Mouse (Mus musculus): ENCODE measurements at regions not wholly inside any gene's neighbourhood (a gene's known extent, or its start where the extent isn't known, plus 50 kb on each side); places are given as distances from the start of the nearest gene placed in this dataset.

DNA sequence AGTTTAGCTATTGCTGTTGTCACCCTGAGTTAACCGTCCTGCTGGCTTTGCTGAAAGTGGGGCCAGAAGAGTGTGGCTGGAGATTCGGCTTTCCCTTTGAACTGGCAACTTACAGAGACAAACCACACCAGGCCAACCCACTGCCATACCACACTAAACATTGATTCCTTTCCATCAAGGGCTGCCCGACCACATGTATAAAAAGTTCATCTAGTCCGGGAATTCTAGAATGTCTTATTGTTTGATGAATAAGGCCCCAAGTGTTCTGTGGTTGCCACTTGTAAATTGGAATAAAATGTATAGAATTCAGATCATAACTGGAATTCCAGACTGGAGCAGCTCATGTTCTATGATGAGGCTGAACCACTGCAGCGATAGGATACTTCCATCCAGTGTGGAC is 381.0 kb upstream of the Ubash3b start:
- Histone ChIP-seq H3K4me3 (ENCODE audit: low read depth, low read length) (no peak overlapping the region), H3K4me2 (ENCODE audit: low read depth, low read length) (no peak overlapping the region), H3K4me1 (ENCODE audit: insufficient read depth) (no peaks in the 10 kb centered on the region), H3K9me3 (ENCODE audit: low read length) (no peaks in the 10 kb centered on the region), H3K36me3 (replicated peaks; ENCODE audit: insufficient read depth, low read length) (no peaks in the 10 kb centered on the region), H3K9ac (replicated peaks) (no peak overlapping the region), H3K27me3 (ENCODE audit: insufficient read depth, low read length) (no peaks in the 10 kb centered on the region), H3K27ac (ENCODE audit: low read depth) (no peak overlapping the region)
- no peak for DNase-seq
- ATAC-seq, result no peak
- WGBS (ENCODE audit: insufficient replicate concordance), result 74% methylated on average over 5 of the region's 5 CpGs
- no peak for TF ChIP-seq EP300 (IDR thresholded peaks at IDR 0.05; ENCODE audit: low read depth)
- TF ChIP-seq CTCF (IDR thresholded peaks at IDR 0.05; ENCODE audit: low read depth), result no peak

DNA sequence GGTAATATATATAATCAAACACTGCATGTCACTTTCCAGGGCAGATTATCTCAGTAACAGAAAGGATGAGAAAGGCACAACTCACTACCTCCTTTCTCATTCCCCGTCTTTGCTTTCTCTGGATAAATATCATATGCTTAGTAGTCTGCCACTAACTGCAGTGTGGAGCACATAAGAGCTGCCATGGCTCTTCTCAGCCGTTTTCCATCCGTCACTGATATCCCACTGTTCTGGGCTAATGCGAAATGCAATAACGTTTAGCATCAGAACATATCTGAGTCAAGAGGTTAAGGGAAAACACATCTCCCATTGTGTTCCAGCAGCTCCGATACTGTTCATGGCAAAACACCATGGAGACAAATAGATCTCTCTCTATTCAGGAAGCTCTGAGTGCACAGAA is 379.8 kb upstream of the Ubash3b start:
- H3K9me3 ChIP-seq (ENCODE audit: low read length), result no peaks in the 10 kb centered on the region
- DNase-seq (no peak), ATAC-seq (no peak)
- no peak overlapping the region for H3K27ac ChIP-seq (ENCODE audit: low read depth)
- H3K36me3 ChIP-seq (replicated peaks; ENCODE audit: insufficient read depth, low read length), result no peaks in the 10 kb centered on the region
- no peaks in the 10 kb centered on the region for H3K27me3 ChIP-seq (ENCODE audit: insufficient read depth, low read length)
- no peak overlapping the region for H3K9ac ChIP-seq (replicated peaks)
- H3K4me3 ChIP-seq (ENCODE audit: low read depth, low read length), result no peak overlapping the region
- 75% methylated on average over 6 of the region's 6 CpGs for WGBS (ENCODE audit: insufficient replicate concordance)
- TF ChIP-seq CTCF (IDR thresholded peaks at IDR 0.05; ENCODE audit: low read depth) (no peak), EP300 (IDR thresholded peaks at IDR 0.05; ENCODE audit: low read depth) (no peak)
- H3K4me2 ChIP-seq (ENCODE audit: low read depth, low read length), result no peak overlapping the region
- H3K4me1 ChIP-seq (ENCODE audit: insufficient read depth), result no peaks in the 10 kb centered on the region

DNA sequence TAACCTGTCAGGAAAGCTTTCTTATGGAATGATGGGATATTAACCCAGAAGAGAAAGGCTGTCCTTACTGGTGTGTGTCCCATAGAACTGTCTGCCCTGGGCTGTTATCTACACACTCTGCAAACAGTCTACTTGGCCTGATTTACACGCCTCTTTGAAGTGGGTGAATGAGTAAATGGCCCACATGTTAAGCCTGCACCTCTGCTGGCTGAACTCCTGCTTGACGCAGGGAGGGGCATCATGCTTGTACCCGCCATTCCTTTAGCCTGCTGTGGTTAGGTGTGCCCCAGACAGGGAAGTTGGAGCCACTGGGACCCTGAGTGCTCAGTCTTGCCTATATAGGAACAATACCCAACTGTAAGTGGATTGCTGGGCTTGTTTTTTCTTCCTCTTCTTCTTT is 371.3 kb upstream of the Ubash3b start:
- peak overlapping the region; percentile 22; the same call in 1 of the 2 replicates for H3K4me2 ChIP-seq (ENCODE audit: low read depth, low read length)
- H3K36me3 ChIP-seq (replicated peaks; ENCODE audit: insufficient read depth, low read length), result no peaks in the 10 kb centered on the region
- H3K4me1 ChIP-seq (ENCODE audit: insufficient read depth), result no peaks in the 10 kb centered on the region
- TF ChIP-seq EP300 (IDR thresholded peaks at IDR 0.05; ENCODE audit: low read depth) (no peak), CTCF (IDR thresholded peaks at IDR 0.05; ENCODE audit: low read depth) (no peak)
- DNase-seq, result no peak
- no peak overlapping the region for H3K4me3 ChIP-seq (ENCODE audit: low read depth, low read length)
- H3K27ac ChIP-seq (ENCODE audit: low read depth), result no peak overlapping the region
- 22% methylated on average over 3 of the region's 3 CpGs for whole genome bisulfite sequencing (ENCODE audit: insufficient replicate concordance)
- no peak for ATAC-seq
- H3K9me3 ChIP-seq (ENCODE audit: low read length), result no peaks in the 10 kb centered on the region
- no peaks in the 10 kb centered on the region for H3K27me3 ChIP-seq (ENCODE audit: insufficient read depth, low read length)
- H3K9ac ChIP-seq (replicated peaks), result no peak overlapping the region

GRCm38 (mm10) chr9:41532290-41532689 is 370.8 kb upstream of the Ubash3b start:
- Histone ChIP-seq H3K9me3 (ENCODE audit: low read length) (no peaks in the 10 kb centered on the region), H3K4me3 (ENCODE audit: low read depth, low read length) (no peak overlapping the region), H3K36me3 (replicated peaks; ENCODE audit: insufficient read depth, low read length) (no peaks in the 10 kb centered on the region), H3K9ac (replicated peaks) (no peak overlapping the region), H3K27me3 (ENCODE audit: insufficient read depth, low read length) (no peaks in the 10 kb centered on the region), H3K4me1 (ENCODE audit: insufficient read depth) (no peaks in the 10 kb centered on the region), H3K4me2 (ENCODE audit: low read depth, low read length) (peak overlapping the region; percentile 22; the same call in 1 of the 2 replicates), H3K27ac (ENCODE audit: low read depth) (no peak overlapping the region)
- ATAC-seq (no peak), DNase-seq (no peak)
- 56% methylated on average over 7 of the region's 7 CpGs for WGBS (ENCODE audit: insufficient replicate concordance)
- no peak for TF ChIP-seq CTCF (IDR thresholded peaks at IDR 0.05; ENCODE audit: low read depth)
- no peak for TF ChIP-seq EP300 (IDR thresholded peaks at IDR 0.05; ENCODE audit: low read depth)

- TF ChIP-seq CTCF (IDR thresholded peaks at IDR 0.05; ENCODE audit: low read depth) (no peak), EP300 (IDR thresholded peaks at IDR 0.05; ENCODE audit: low read depth) (no peak)
- Histone ChIP-seq H3K4me3 (ENCODE audit: low read depth, low read length) (no peak overlapping the region), H3K4me2 (ENCODE audit: low read depth, low read length) (no peak overlapping the region), H3K9me3 (ENCODE audit: low read length) (no peaks in the 10 kb centered on the region), H3K9ac (replicated peaks) (no peak overlapping the region), H3K36me3 (replicated peaks; ENCODE audit: insufficient read depth, low read length) (no peaks in the 10 kb centered on the region), H3K27me3 (ENCODE audit: insufficient read depth, low read length) (no peaks in the 10 kb centered on the region), H3K27ac (ENCODE audit: low read depth) (no peak overlapping the region), H3K4me1 (ENCODE audit: insufficient read depth) (no peaks in the 10 kb centered on the region; the same call in 1 of the 2 replicates)
- DNase-seq, result no peak
- no peak for ATAC-seq
- WGBS (ENCODE audit: insufficient replicate concordance), result 59% methylated on average over 6 of the region's 6 CpGs
Observed at GRCm38 (mm10) chr9:41531596-41531995, 370.1 kb upstream of the Ubash3b start.

DNA sequence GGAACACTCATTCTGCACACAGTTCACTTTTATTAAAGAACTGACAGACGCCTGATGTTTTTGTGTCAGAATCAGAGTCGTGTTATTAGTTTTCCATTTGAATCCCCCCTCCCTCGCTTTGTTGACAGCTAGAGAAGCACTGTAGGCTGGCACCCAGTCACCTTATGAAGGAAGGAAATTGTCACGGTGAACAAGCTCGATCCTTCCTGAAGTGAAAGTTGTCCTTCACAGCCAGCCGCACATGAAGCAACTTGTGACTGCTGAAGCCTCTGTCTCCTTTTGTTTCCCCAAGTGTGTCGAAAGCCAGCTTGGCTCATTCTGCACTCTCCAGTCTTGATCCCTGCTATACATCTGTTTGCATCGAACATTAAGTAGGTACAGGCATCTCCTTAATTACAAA is 364.6 kb upstream of the Ubash3b start:
- H3K27me3 ChIP-seq (ENCODE audit: insufficient read depth, low read length), result no peaks in the 10 kb centered on the region
- 0 out of 2 replicates have a peak overlapping the region, but pooled peaks have one; percentile 18 for H3K4me2 ChIP-seq (ENCODE audit: low read depth, low read length)
- ATAC-seq, result no peak
- 37% methylated on average over 8 of the region's 8 CpGs for WGBS (ENCODE audit: insufficient replicate concordance)
- TF ChIP-seq CTCF (IDR thresholded peaks at IDR 0.05; ENCODE audit: low read depth) (no peak), EP300 (IDR thresholded peaks at IDR 0.05; ENCODE audit: low read depth) (no peak)
- no peaks in the 10 kb centered on the region; the same call in 1 of the 2 replicates for H3K4me1 ChIP-seq (ENCODE audit: insufficient read depth)
- no peak overlapping the region for H3K9ac ChIP-seq (replicated peaks)
- no peak for DNase-seq
- H3K9me3 ChIP-seq (ENCODE audit: low read length), result no peaks in the 10 kb centered on the region
- no peak overlapping the region for H3K4me3 ChIP-seq (ENCODE audit: low read depth, low read length)
- H3K27ac ChIP-seq (ENCODE audit: low read depth), result no peak overlapping the region
- no peaks in the 10 kb centered on the region for H3K36me3 ChIP-seq (replicated peaks; ENCODE audit: insufficient read depth, low read length)

GRCm38 (mm10) chr9:41525534-41525933 is 364.0 kb upstream of the Ubash3b start:
- Histone ChIP-seq H3K4me1 (ENCODE audit: insufficient read depth) (no peaks in the 10 kb centered on the region; the same call in 1 of the 2 replicates), H3K4me3 (ENCODE audit: low read depth, low read length) (no peak overlapping the region), H3K9ac (replicated peaks) (no peak overlapping the region), H3K4me2 (ENCODE audit: low read depth, low read length) (no peak overlapping the region), H3K36me3 (replicated peaks; ENCODE audit: insufficient read depth, low read length) (no peaks in the 10 kb centered on the region), H3K9me3 (ENCODE audit: low read length) (no peaks in the 10 kb centered on the region), H3K27ac (ENCODE audit: low read depth) (no peak overlapping the region), H3K27me3 (ENCODE audit: insufficient read depth, low read length) (no peaks in the 10 kb centered on the region)
- DNase-seq (no peak), ATAC-seq (no peak)
- 52% methylated on average over 1 of the region's 1 CpGs for WGBS (ENCODE audit: insufficient replicate concordance)
- TF ChIP-seq EP300 (IDR thresholded peaks at IDR 0.05; ENCODE audit: low read depth) (no peak), CTCF (IDR thresholded peaks at IDR 0.05; ENCODE audit: low read depth) (no peak)
